Mouse (Mus musculus): ENCODE measurements at regions not wholly inside any gene's neighbourhood (a gene's known extent, or its start where the extent isn't known, plus 50 kb on each side); places are given as distances from the start of the nearest gene placed in this dataset.

GRCm38 (mm10) chr8:80422190-80422589 lies 71.4 kb upstream of the Gypa start:
- no peak for TF ChIP-seq CTCF (IDR thresholded peaks at IDR 0.05; ENCODE audit: low read depth, low read length)
- no peak for TF ChIP-seq EP300 (IDR thresholded peaks at IDR 0.05; ENCODE audit: insufficient read depth, low read depth, low read length)
- no peak for TF ChIP-seq POLR2A (IDR thresholded peaks at IDR 0.05; ENCODE audit: insufficient read depth, low read length)
